ENCODE assay signal across 18 mouse cellular contexts in the genomic region with DNA sequence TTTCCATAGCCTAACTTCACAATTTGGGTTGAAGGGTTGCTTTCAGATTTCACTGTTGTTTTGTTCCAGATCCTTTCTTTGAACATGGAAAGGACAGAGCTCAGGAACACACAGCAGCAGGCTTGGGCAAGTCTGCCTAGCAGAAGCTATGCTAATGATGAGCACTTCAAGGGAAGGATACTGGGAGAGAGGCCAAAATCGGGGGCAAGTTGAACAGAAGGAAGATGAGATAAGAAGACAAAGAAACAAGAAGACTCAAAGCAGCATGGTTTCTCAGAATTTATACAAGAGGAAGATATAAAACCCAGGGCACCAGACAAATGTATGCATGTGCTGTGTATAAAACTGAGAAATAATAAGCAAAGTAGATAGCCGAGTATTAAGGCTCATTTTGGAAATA.
DNase-seq lines count a peak whose midpoint lies in the region; ATAC-seq and TF ChIP-seq lines count a peak whose summit lies in the region.
"Had no signal": no experiment of that assay in that cellular context is flagged by ENCODE, and none has a peak within 500 bp of the region (broad histone marks: within the 10 kb centered on the region; RNA-seq: fewer than 3 reads in every experiment).

No protein-coding gene starts in this region.

- 0 out of 2 replicates have a peak, but pooled peaks have one; percentile 51 for ATAC-seq in forebrain, embryonic 15.5 days (replicated peaks)
- ATAC-seq in forebrain, embryonic 13.5 days: no peak
- peak; percentile 95 for ATAC-seq in common myeloid progenitor, adult 5-6 weeks (replicated peaks; ENCODE audit: low read depth, poor library complexity, severe bottlenecking)
- ATAC-seq in megakaryocyte-erythroid progenitor cell, adult 5-6 weeks (replicated peaks; ENCODE audit: low FRiP score, low TSS enrichment, poor library complexity, severe bottlenecking): peak; percentile 96
- ATAC-seq in erythroid progenitor cell, adult 5-6 weeks (replicated peaks; ENCODE audit: low FRiP score, poor library complexity, severe bottlenecking): no peak
- ATAC-seq: inflammation-experienced regulatory T-cells, adult 6 months; Patski had no signal

- DNase-seq in right cerebral cortex, postnatal 10 days (ENCODE audit: low spot score in 2 of 2): peak; percentile 31 to 44
- DNase-seq in right cerebral cortex, postnatal 14 days: no peak
- no peak for DNase-seq in gastrocnemius, adult 2 months
- DNase-seq: adrenal gland, adult 8-10 months; B cell, adult 2 months; cerebellum, adult 11 months; heart, adult 2 months; heart, postnatal 14 days; lung, postnatal 14 days had no signal

- TF ChIP-seq CTCF in gastrocnemius, adult 2 months (IDR thresholded peaks at IDR 0.05): no peak

- H3K4me2 ChIP-seq in forebrain, embryonic 15.5 days (replicated peaks): no peak overlapping the region
- no peak overlapping the region for H3K4me2 ChIP-seq in forebrain, embryonic 13.5 days
- H3K4me2 ChIP-seq: limb, embryonic 12.5 days had no signal

- H3K4me3 ChIP-seq in forebrain, embryonic 15.5 days: no peak overlapping the region
- H3K4me3 ChIP-seq in forebrain, embryonic 13.5 days: no peak overlapping the region
- no peak overlapping the region for H3K4me3 ChIP-seq in gastrocnemius, adult 2 months
- H3K4me3 ChIP-seq: heart, adult 2 months; limb, embryonic 12.5 days had no signal

- no peaks in the 10 kb centered on the region for H3K9me3 ChIP-seq in forebrain, embryonic 15.5 days
- H3K9me3 ChIP-seq in forebrain, embryonic 13.5 days (replicated peaks): no peaks in the 10 kb centered on the region
- H3K9me3 ChIP-seq: limb, embryonic 12.5 days had no signal

- H3K27ac ChIP-seq in forebrain, embryonic 15.5 days (replicated peaks): no peak overlapping the region
- no peak overlapping the region for H3K27ac ChIP-seq in forebrain, embryonic 13.5 days
- no peak overlapping the region for H3K27ac ChIP-seq in gastrocnemius, adult 2 months
- H3K27ac ChIP-seq: heart, adult 2 months; kidney, postnatal 0 days; limb, embryonic 12.5 days had no signal

- H3K9ac ChIP-seq in forebrain, embryonic 15.5 days (replicated peaks): no peak overlapping the region
- H3K9ac ChIP-seq in forebrain, embryonic 13.5 days: no peak overlapping the region
- H3K9ac ChIP-seq: limb, embryonic 12.5 days had no signal

- intact Hi-C loops in gastrocnemius, adult 2 months (cut with DNase I): no loop called here

- no peaks in the 10 kb centered on the region for H3K4me1 ChIP-seq in forebrain, embryonic 15.5 days
- H3K4me1 ChIP-seq in forebrain, embryonic 13.5 days: no peaks in the 10 kb centered on the region
- H3K4me1 ChIP-seq: limb, embryonic 12.5 days had no signal

- H3K36me3 ChIP-seq in forebrain, embryonic 15.5 days: no peaks in the 10 kb centered on the region
- H3K36me3 ChIP-seq in forebrain, embryonic 13.5 days (ENCODE audit: poor library complexity, severe bottlenecking): no peaks in the 10 kb centered on the region
- H3K36me3 ChIP-seq: limb, embryonic 12.5 days had no signal

- H3K27me3 ChIP-seq in forebrain, embryonic 15.5 days: no peaks in the 10 kb centered on the region
- no peaks in the 10 kb centered on the region for H3K27me3 ChIP-seq in forebrain, embryonic 13.5 days
- H3K27me3 ChIP-seq: limb, embryonic 12.5 days; Patski had no signal

- 75% methylated on average over 2 of the region's 2 CpGs for WGBS in forebrain, embryonic 15.5 days
- WGBS in forebrain, embryonic 13.5 days: 72% methylated on average over 2 of the region's 2 CpGs

Comparison
In these comparisons a context has a peak if more than half of its experiments do, and no peak if none do; other contexts are left out.
1. ATAC-seq: peak in forebrain, embryonic 15.5 days (single experiment), common myeloid progenitor, adult 5-6 weeks (single experiment) and megakaryocyte-erythroid progenitor cell, adult 5-6 weeks (single experiment); none in forebrain, embryonic 13.5 days (single experiment) and erythroid progenitor cell, adult 5-6 weeks (single experiment).
2. DNase-seq: peak in right cerebral cortex, postnatal 10 days (2 of 2); none in right cerebral cortex, postnatal 14 days (single experiment) and gastrocnemius, adult 2 months (single experiment).